Mouse (Mus musculus) gastrocnemius, postnatal 14 days (tissue): ENCODE measurements at regions not wholly inside any gene's neighbourhood (a gene's known extent, or its start where the extent isn't known, plus 50 kb on each side); places are given as distances from the start of the nearest gene placed in this dataset.

Experiments
- DNase-seq: peaks from one replicate; pipeline ENCODE4 v3.0.0; 2021; ENCODE audit warnings: mixed read lengths
- intact Hi-C: fragments of 180-260 bp; cut with DNase I; formaldehyde crosslinking; loops from one replicate; pipeline ENCODE4 v1.15.1; 2025; ENCODE audit warnings: low total_unique reads

- intact Hi-C loops: no loop called here
- DNase-seq: no peak
Observed at GRCm38 (mm10) chr7:136065679-136066055, 349.5 kb upstream of the Mki67 start.

GRCm38 (mm10) chr7:136070881-136071280, 354.7 kb upstream of the Mki67 start:
- intact Hi-C loops: no loop called here
- DNase-seq: peak; percentile 41

- no peak for DNase-seq
- intact Hi-C loops: no loop called here
Observed at GRCm38 (mm10) chr7:136071331-136071730, 355.2 kb upstream of the Mki67 start.

GRCm38 (mm10) chr7:136073265-136073799, 357.2 kb upstream of the Mki67 start:
- no peak for DNase-seq
- intact Hi-C loops: no loop called here

- DNase-seq: no peak
- intact Hi-C loops: no loop called here
Observed at GRCm38 (mm10) chr7:136074043-136074442, 357.9 kb upstream of the Mki67 start.

- intact Hi-C loops: no loop called here
- DNase-seq: no peak
Observed at GRCm38 (mm10) chr7:136081534-136082252, 365.5 kb upstream of the Mki67 start.

- DNase-seq: no peak
- intact Hi-C loops: no loop called here
Observed at GRCm38 (mm10) chr7:136082253-136082867, 366.2 kb upstream of the Mki67 start.

- intact Hi-C loops: no loop called here
- DNase-seq: no peak
Observed at GRCm38 (mm10) chr7:136083005-136083404, 366.8 kb upstream of the Mki67 start.

- intact Hi-C loops: no loop called here
- no peak for DNase-seq
Observed at GRCm38 (mm10) chr7:136083571-136084342, 367.6 kb upstream of the Mki67 start.

- intact Hi-C loops: no loop called here
- no peak for DNase-seq
Observed at GRCm38 (mm10) chr7:136088785-136089184, 372.6 kb upstream of the Mki67 start.

- intact Hi-C loops: no loop called here
- no peak for DNase-seq
Observed at GRCm38 (mm10) chr7:136094681-136095360, 378.7 kb upstream of the Mki67 start.

- no peak for DNase-seq
- intact Hi-C loops: no loop called here
Observed at GRCm38 (mm10) chr7:136104021-136104420, 387.9 kb upstream of the Mki67 start.

- intact Hi-C loops: no loop called here
- no peak for DNase-seq
Observed at GRCm38 (mm10) chr7:136112163-136112562, 396.0 kb upstream of the Mki67 start.

GRCm38 (mm10) chr7:136120930-136121329, 404.8 kb upstream of the Mki67 start:
- intact Hi-C loops: no loop called here
- DNase-seq: no peak

- no peak for DNase-seq
- intact Hi-C loops: no loop called here
Observed at GRCm38 (mm10) chr7:136121406-136121805, 405.2 kb upstream of the Mki67 start.

- intact Hi-C loops: no loop called here
- DNase-seq: peak; percentile 25
Observed at GRCm38 (mm10) chr7:136124786-136125185, 408.6 kb upstream of the Mki67 start.

GRCm38 (mm10) chr7:136126393-136126792, 410.2 kb upstream of the Mki67 start:
- no peak for DNase-seq
- intact Hi-C loops: no loop called here

- no peak for DNase-seq
- intact Hi-C loops: no loop called here
Observed at GRCm38 (mm10) chr7:136127576-136127975, 411.4 kb upstream of the Mki67 start.

GRCm38 (mm10) chr7:136129721-136130123, 413.6 kb upstream of the Mki67 start:
- intact Hi-C loops: no loop called here

GRCm38 (mm10) chr7:136130666-136131239, 414.6 kb upstream of the Mki67 start:
- DNase-seq: no peak
- intact Hi-C loops: no loop called here

More at GRCm38 (mm10) chr7:136129721-136130123, 413.6 kb upstream of the Mki67 start:
- peak; percentile 46 for DNase-seq
